Mouse (Mus musculus) urinary bladder, postnatal 25 days (tissue): ENCODE measurements around the gene N4bp3.
"Not testable (repeated sequence)": the region's sequence is repeated elsewhere in the genome, so short reads cannot be mapped to it uniquely, and the experiment has no call there.

Experiments
- DNase-seq: peaks from one replicate; pipeline ENCODE4 v3.0.0; 2022; ENCODE audit warnings: low spot score

N4bp3 gene

GRCm38 (mm10) chr11:51652889-51653418 lies 2.3 kb upstream of the N4bp3 start:
- DNase-seq: no peak

GRCm38 (mm10) chr11:51650261-51650660 lies 381 bp downstream of the N4bp3 start:
- DNase-seq: peak; percentile 23

- no peak for DNase-seq
Measured at GRCm38 (mm10) chr11:51649889-51650199, 798 bp downstream of the N4bp3 start.

- no peak for DNase-seq
Measured at GRCm38 (mm10) chr11:51649111-51649888, 1.3 kb downstream of the N4bp3 start.

- no peak for DNase-seq
Measured at GRCm38 (mm10) chr11:51648566-51648965, 2.1 kb downstream of the N4bp3 start.

GRCm38 (mm10) chr11:51646751-51647667 lies 3.6 kb downstream of the N4bp3 start:
- DNase-seq: no peak

GRCm38 (mm10) chr11:51646245-51646644 lies 4.4 kb downstream of the N4bp3 start:
- DNase-seq: no peak

- DNase-seq: no peak
Measured at GRCm38 (mm10) chr11:51645293-51645692, 5.3 kb downstream of the N4bp3 start.

- no peak for DNase-seq
Measured at GRCm38 (mm10) chr11:51644217-51644616, 6.4 kb downstream of the N4bp3 start.

DNA sequence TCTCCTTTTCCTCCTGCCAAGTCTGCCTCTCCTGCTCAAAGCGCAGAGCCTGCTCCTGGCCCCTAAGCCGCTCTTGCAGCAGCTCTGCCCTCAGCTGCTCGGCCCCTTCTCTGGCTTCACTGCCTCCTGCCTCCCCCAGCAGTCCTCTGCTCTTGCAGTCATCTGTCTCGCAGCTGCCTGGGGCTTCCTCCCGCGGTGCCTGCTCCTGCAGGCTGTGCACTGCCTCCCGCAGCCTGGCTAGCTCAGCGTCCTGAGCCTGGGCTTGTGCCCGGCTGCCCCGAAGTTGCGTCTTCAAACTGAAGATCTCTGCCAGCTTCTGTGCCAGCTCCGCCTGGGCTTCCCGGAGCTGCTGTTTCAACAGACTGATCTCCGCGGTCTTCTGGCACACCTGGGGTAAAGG lies 6.9 kb downstream of the N4bp3 start:
- DNase-seq: no peak

DNA sequence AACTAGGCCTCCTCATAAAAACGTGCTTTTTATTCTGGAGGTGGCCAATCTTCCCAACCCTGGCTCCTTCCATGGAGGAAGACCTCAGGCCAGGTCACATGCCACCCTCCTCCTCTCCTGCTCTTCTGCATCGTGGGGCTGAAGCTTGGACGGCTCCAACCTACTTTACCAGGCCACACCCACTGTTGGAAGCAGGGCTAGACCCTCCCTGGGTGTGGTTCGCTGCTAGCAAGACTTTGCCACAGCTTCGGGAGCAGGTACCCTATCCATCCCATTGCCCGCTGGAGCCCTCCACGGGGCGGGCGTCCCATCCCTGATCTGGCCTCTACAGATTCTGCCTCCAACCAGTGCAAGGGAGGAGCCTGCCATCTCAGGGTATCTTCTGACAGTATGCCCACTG lies 7.4 kb downstream of the N4bp3 start:
- DNase-seq: no peak

GRCm38 (mm10) chr11:51640748-51641147 lies 9.9 kb downstream of the N4bp3 start:
- no peak for DNase-seq

DNA sequence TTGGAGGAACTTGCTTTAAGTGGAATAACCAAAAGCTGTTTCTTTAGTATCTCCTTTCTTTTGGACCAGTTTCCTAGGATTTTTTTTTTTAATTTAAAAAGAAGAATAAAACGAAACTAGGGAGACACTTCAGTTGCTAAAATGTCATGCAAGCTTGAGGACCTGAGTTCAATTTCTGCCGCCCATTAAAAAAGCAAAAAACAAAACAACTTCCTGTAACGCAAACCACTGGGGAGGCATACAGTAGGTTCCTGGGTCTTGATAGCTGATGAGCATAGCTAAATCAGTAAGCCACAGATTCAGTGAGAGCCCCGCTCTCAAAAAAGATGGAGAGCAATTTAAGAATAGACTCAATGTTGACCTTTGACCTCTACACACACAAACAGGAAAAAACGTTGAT lies 12.1 kb downstream of the N4bp3 start:
- no peak for DNase-seq

GRCm38 (mm10) chr11:51637971-51638414 lies 12.6 kb downstream of the N4bp3 start:
- no peak for DNase-seq

DNA sequence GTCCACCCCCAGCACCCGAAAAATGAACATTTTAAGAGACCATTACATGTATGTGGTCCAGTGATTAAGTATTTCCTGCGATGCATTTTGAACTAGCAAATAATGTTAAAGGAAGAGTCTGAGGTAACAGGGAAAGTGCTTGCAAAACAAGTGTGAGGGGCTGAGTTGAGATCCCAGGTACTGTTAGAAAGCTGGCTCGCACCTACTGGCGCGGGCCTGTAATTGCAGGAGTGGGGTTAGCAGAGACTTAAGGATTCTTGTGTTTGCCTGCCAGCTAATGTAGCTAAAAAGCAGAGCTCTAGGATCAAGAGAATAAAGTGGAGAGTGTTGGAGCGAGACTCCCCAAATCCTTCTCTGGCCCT lies 14.3 kb downstream of the N4bp3 start:
- peak; percentile 45 for DNase-seq

- DNase-seq: peak; percentile 86
Measured at GRCm38 (mm10) chr11:51635525-51636322, 14.9 kb downstream of the N4bp3 start, which contains the start of gene Rmnd5b. Rmnd5b (minus strand) TSS chr11:51635896.

DNA sequence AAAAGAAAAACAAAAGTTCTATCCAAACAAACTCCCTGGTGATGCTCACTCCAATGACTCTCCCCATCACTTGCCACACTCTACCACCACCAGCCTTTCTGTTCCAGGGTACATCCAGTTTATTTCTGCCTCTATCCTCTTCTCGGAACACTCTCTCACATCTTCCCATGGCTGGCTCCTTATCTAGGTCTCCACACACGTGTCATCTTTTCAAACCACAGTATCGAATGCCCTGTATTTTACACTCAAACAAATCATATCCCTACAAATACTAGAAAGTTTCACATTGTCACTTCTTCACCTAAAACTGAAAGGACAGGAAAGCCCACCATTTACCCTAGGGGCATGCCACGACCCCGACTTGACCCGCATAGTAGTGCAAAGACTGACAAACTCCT lies 15.5 kb downstream of the N4bp3 start:
- DNase-seq: no peak

DNA sequence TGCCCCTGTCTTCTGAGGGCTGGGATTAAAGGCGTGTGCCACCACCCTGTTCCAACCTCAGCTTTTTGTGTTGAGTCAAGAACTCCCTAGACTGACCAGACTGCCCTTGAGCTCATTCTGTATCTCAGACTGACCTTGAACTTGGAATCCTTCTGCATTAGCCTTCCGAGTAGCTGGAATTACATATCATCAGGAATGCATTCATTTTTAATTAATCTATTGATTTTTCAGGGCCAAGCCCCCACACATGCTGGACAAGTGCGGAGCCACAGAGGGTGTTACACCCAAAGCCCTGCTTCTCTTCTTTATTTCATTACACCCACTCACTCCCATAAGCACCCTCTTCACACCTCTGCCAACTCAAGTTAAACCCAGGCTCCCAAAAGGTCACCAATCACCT lies 16.9 kb downstream of the N4bp3 start:
- no peak for DNase-seq

GRCm38 (mm10) chr11:51633200-51633599 lies 17.4 kb downstream of the N4bp3 start:
- DNase-seq: not testable (repeated sequence)

GRCm38 (mm10) chr11:51632130-51632753 lies 18.4 kb downstream of the N4bp3 start:
- no peak for DNase-seq

- DNase-seq: no peak
Measured at GRCm38 (mm10) chr11:51629651-51630314, 20.9 kb downstream of the N4bp3 start.
